Mouse (Mus musculus): Measurements from ENCODE around the gene Tjp1.

Gene Tjp1

GRCm38 (mm10) chr7:65430401-65430800, 97.2 kb downstream of the Tjp1 start:
- no peak for DNase-seq

DNA sequence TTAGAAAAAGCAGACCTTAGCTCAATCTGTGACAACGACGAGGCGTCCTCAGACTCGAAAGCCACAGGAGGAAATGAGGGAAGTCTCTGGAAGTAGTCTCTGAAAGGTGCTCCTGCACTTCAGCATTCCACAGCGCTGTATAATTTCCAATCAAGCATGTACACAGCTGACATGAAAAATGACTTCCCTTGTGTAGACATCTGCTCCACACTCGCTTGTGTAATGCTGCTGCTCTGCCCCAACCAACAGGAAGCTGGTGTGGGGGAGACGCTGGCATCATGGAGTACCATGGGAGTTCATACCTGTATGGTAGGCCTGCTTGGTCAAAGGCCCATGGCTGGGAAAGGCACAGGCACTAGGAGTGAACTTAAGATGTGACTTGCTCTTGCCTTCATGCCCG, 103.1 kb downstream of the Tjp1 start:
- DNase-seq, result no peak

DNA sequence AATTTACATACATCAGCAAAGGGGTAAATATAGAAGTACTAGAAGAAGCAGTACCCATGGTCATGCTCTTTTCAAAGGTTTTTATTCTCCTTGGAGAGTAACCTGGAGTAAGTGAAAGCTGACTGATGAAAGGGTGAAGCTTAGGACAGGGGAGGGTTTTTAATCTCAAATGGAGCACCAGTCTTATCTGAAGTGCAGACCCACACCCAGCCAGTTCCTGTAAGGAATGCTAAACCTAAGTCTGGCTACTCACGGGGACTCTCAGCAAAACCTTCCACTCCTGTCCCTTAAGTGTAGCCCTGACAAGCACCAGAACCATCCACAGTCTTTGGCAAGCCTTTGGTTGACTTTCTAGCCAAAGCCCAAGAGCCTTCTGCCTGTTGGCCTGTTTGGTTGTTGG, 105.1 kb downstream of the Tjp1 start:
- DNase-seq, result no peak

- DNase-seq, result peak; percentile 11
Measured at GRCm38 (mm10) chr7:65421451-65421850, 106.1 kb downstream of the Tjp1 start.

DNA sequence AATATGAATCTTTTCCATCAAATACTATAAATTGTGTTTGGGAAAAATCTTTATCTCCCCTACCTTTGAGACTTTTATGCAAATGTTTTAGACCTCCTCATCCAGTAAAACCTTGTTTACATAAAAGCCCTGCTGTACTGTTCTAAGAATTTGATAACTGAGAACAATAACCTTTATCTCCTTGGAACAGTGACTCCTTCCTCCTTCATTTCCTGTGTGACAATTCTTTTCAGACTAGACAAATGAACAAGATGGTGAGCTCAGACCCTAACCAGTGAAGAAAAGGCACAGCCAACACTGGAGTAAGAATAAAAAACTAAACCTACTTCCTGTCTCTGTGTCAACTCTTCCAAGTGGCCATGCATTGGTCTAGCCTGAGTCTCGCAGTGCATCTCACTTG, 107.7 kb downstream of the Tjp1 start:
- DNase-seq, result no peak

GRCm38 (mm10) chr7:65419012-65419411, 108.6 kb downstream of the Tjp1 start:
- no peak for DNase-seq

DNA sequence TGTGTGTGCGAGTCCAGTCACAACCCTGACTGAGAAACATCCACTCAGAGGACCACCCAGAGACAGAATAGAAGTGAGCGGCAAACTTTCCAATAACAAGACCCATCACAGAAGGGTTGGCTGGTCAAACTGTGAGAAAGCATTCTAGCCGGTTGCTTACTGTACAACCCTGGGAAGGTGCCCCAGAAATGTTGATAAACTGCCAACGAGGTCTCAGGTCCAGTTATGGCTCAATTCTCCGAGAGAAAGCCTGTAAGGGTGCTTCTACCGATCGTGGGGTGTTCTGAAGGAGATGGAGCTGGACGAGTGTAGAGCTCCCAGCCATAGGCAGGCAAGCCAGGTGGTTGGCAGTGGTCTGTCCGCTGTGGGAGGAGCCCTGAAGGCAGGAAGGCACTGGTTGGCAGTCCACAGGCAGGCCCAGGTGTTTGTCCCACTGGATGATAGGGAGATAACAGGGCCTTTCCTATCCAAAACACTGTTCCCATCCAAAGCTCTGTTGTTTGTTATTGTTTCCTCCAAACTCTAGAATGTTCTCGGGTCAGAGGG, 109.1 kb downstream of the Tjp1 start:
- no peak for DNase-seq

DNA sequence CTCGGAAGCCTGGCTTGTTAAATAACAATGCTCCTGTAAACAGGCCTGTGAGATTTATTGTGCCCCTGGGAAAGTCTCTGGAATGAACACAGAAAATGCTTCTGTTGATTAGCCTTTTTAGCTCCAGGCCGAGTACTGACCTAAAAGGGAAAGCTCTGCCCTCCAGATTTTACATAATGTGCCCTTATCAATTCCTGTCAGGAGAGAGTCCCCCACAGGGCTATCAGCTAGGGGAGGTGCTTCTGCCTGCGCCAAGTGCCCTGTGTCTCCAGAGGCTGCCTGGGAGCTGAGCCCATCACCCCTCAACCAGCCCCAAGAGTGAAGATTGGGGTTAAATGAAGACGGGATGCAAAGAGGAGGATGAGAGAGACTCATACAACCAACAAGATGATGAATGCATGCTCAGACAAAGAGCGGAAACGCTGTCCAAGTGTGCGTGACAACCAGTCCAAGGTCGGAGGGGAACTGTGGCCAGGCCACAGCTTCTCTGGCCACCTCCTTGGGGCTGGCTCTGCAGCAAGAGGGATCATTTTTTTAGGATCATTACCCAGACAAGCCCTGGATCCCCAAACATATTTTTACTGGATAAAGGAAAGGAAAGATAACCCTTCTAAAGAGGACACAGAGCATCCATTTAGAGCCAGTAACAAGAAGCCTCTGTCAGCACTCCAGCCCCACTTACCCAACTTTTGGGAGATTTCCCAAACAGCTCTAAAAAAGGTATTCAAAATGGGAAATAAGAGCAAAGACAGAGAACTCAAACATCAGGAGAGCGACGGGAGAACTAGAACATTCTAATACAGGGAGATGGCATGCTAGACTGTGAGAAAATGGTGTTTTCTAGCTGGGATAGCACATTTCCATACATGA, 110.1 kb downstream of the Tjp1 start:
- DNase-seq, result no peak

DNA sequence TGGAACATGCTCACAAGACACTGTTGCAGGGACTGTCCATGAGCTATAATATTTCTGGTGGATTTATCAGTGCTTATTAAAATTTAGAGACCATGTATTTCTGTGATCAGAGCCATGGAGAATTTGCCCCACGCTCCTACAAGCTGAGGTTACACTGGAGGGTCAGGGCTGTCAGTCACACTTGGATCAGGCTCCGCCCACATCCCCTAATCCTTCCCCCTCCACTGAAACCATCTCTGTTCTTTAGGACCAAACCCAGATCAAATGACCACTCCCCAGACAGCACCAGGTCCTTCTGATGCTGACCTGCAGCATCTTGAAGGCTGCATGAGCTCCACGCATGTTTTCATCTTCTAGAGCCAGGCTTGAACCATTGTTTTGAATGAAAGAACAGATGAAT, 111.1 kb downstream of the Tjp1 start:
- DNase-seq, result no peak

DNA sequence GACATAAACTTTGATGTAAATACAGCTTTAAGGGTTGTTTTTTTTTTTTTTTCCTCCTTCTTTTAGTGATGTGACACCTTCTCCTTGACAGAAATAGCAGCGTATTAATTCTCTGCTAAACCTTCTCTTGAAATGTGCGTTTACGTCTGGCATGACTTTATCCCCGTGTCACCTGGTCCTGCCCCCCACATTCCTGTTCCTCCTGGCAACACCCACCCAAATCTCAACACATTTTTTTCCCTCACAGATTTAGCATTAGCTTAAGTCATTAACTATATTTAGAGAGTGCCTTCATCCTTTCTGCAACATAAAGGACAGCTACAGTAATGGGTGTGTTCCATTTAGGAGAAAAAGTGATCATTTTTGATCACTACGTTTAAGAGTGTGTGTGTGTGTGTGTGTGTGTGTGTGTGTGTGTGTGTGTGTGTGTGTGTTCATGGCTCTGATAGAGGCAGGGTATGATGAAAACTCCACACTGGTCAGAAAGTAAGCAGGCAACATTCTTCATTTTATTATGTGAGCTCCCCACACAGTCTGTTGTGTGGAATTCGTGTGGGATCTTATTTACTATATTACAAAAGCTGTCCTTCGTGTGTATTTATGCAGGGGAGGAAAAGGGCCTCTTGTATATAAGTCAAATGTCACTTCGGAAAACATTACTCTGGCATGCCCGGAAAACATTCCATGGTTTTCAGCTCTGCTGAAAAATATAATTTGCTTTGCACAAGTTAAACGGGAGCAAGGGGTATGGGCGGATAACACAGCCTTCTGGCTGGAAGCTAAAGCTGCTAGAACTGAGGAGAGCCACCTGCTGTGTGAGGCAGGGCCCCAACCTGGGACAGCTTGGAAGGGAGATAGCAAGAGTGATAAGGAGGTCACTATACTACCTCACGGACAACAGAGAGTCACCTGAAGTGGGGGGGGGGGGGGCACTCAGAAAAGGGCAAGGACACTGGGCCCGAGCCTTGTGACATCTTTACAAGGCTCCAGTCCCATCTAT, 113.3 kb downstream of the Tjp1 start:
- no peak for DNase-seq

DNA sequence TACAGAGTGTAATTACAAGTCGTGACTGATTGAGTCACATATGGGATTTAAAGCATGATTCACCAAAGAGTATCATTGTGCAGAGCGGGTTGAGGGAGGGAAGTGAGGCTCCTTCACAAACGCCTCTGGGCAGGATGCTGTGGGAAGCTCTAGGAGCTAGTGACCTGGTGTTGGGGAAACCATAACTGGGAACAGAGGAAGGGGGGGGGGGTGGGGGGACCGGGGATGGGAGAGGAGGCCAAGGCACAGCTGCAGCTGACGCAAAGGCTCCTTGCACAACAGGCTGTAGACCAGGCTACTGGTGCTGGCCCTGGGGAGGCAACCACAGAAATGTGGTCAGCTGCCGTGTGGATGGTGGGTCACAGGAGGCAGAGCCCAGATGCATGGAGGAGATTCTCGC, 116.9 kb downstream of the Tjp1 start:
- DNase-seq, result no peak

DNA sequence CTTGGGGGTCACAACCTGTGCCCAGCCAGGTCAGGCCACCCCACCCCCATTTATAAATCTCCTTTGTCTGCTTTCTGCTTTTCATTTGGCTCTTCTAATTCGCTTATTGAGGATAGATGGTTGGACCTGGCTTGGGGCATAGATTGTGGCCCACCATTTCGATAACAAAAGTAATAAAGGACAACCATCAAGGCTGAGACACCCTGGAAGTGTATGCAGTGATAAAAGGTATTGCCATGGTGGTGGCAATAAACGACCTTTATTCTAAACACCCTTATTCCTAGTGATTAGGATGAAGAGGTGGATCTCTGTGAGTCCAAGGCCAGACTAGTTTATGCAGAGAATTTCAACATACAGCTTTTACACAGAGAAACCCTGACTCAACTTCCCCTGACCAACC, 121.2 kb downstream of the Tjp1 start:
- no peak for DNase-seq

DNA sequence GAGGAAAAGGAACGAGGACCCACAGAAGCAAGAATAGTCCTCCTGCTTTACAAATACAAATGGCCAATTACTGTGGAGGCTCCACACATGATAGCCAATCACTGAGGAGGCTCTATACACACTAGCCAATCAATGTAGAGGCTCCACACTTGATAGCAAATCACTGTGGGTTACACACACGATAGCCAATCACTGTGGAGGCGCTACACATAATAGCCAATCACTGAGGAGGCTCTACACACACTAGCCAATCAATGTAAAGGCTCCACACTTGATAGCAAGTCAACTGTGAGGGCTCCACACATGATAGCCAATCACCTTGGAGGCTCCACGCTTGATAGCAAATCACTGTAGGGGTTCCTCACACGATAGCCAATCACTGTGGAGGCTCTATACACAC, 125.1 kb downstream of the Tjp1 start:
- DNase-seq, result no peak

GRCm38 (mm10) chr7:65401622-65402021, 126.0 kb downstream of the Tjp1 start:
- DNase-seq, result no peak

GRCm38 (mm10) chr7:65395891-65396290, 131.7 kb downstream of the Tjp1 start:
- no peak for DNase-seq

- DNase-seq, result no peak
Measured at GRCm38 (mm10) chr7:65395166-65395565, 132.4 kb downstream of the Tjp1 start.

- DNase-seq, result no peak
Measured at GRCm38 (mm10) chr7:65394672-65395071, 132.9 kb downstream of the Tjp1 start.

DNA sequence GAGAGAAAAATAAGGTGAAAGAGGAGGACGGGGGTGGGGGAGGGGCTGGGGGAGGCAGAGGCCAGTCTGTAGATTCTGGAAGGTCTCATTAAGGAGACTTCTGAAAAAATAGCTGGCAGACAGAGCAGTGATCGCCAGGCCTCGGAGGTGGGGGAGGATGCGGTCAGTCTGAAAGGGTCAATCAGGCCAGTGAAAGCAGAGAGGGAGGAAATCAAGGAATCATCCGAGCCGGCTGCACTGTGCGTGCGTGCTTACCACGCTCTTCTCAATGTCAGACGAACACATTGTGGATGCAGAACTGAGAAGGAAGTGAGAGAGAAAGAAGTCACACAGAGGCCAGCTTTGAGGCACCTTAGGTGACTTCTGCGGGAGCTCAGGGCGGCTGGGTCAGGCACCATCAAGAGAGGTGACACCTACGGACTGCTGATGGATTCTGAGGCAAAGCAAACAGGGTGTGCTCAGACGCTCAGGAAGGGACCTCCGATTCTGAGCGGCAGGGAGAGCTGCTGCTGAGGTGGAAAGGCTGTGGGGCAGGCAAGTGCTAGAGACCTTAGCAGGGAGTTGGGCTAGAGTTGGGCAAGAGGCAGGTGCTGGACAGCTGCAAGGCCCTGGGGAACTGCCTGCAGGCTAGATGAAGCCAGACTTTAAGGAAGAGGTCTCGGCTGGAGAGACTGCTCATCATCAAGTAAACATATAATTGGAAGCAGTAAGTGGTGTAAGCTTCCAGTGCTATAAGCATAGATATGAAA, 133.7 kb downstream of the Tjp1 start:
- DNase-seq, result no peak

DNA sequence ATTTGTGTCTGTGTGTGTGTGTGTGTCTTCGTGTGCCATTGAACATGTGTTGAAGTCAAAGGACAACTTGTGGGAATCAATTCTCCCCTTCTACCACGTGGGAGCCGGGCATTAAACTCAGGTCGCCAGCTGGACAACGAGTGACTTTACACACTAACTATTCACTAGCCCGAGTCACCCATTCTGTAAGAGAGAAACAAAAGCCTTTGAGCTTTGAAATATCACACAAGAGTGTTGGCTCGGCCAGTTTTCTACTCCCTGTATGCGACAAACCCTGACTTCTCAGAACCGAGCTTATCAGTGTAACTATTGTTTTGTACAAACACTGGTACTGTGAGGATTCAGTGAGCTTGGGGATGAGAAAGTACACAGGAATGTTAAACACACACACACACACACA, 134.6 kb downstream of the Tjp1 start:
- no peak for DNase-seq

DNA sequence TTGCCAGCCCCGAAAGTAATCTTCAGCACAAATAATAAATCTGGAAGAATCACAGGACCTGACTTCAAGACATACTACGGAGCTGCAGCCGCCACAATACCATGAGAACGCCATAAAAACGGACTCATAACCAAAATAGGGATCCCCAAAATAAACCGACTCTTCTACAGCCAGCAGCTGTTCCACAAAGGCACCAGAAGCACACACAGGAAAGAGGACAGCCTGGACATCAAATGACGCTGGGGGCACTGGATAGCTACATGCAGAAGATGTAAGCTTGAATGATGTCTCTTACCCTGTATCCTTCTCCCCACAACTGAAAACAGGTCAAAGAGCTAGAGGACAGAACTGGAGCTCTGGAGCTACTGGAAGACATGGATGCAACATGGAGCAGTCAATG, 138.0 kb downstream of the Tjp1 start:
- DNase-seq, result no peak

DNA sequence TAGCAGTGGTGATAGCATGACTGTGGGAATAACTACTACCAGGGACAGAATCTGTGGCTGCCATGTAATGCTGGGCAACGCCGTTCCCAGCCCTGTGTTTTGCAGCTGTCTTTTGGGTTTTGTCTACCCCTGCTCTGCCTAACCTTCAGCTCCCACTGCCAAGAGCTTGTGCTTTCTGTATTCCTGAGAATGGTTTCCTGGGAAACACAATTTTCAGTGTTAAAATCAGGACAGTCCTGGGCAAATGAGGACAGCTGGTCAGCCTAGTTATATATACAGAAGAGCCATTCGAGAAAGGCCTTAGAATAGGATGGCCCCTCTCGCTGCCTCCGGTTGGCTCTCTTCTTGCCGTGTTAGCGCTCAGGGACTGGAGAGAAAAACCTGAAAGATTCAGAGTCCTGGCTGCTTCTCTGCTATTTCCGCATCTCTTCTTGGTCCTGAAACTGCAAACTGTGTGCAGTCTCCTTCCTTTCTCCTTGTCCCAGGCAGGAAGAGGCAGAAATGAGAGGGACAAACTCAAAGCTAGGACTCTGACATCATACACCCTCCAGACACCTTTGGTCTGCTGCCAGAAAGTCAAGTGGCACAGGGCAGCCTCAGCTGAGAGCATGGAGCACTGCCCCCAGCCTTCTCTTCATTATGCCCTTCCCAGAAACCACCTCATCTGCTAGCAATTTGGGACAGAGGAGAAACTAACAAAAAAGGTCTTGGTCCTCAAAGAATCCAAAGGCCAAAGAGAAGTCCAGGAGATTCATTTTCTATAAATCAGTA, 139.2 kb downstream of the Tjp1 start:
- DNase-seq, result peak; percentile 17
